Mouse (Mus musculus) cortical plate, adult 2 months (tissue): ENCODE measurements around the gene Trir.

ENCODE experiments used
- CTCF ChIP-seq: fragments of 200-500 bp; IDR thresholded peaks from 2 replicates; pipeline ENCODE4 v1.5.1; 2011; ENCODE audit warnings: mild to moderate bottlenecking, control low read depth, low read length; ENCODE audit not compliant: insufficient read depth; ENCODE audit errors: extremely low read depth
- POLR2A ChIP-seq: fragments of 200-500 bp; IDR thresholded peaks from 2 replicates; pipeline ENCODE4 v1.6.1; 2011; ENCODE audit warnings: mild to moderate bottlenecking, low read length, control low read depth; ENCODE audit not compliant: insufficient read depth; ENCODE audit errors: extremely low read depth

DNA sequence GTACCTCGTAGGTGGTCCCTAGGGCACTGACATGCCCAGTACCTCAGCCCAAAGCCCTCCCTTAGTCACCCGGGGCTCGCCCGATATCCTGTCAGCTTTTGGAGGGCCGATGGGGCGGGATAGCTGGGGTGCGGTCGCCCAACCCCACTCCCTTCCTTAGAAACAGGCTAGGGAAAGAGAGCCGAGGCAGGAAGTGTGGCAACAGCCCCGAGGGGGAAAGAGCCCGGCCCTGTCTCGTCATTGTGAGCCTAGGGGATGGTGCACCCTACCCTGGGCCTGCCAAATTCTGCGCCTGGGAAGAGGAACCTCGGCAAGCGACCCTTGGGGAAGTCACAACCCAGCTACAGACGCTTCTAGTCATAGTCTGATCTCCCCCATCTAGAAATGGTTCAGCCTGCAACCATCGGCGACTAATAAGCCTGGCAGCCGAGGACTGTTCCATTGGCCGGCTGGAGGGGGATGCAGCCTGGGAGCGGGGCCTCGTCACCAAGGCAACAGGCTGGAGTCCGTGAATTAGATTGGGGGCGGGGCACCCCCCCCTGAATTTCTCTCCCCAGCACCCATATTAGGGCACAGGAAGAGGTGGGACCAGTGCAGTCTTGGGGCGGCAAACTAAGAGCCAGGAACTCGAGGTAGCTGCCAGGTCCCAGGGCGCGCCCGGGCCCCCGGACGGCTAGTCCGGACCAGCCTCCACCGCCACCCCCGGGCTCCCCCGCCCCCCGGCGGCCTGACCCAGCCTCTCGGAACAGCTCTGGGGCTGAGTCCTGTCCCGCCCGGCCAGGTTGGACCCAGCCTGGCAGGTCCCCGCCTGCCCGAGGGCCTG lies 46.8 kb upstream of the Trir start:
- TF ChIP-seq CTCF (no peak), POLR2A (no peak)
